Mouse (Mus musculus) forebrain, embryonic 12.5 days (tissue): ENCODE measurements around the gene Nle1. TPM values are rescaled to one million over a fixed set of nuclear protein-coding genes. Genes with fewer than 3 reads are reported as not detected.
A peak's percentile ranks its signal among the peaks of the same experiment; 100 is the strongest.
"Not testable (repeated sequence)": the region's sequence is repeated elsewhere in the genome, so short reads cannot be mapped to it uniquely, and the experiment has no call there.

Source experiments
- ATAC-seq: fragments of 200-750 bp; cut with Nextera tagmentation; 2 replicates; pipeline ENCODE4 v1.8.0; 2017; ENCODE audit warnings: moderate TSS enrichment; ENCODE audit not compliant: low FRiP score
- H3K27ac ChIP-seq: fragments of 300-500 bp; sonication (generic); 2 replicates; pipeline ENCODE4 v1.5.1; 2016; ENCODE audit warnings: mild to moderate bottlenecking
- H3K27me3 ChIP-seq: fragments of 300-500 bp; sonication (generic); 2 replicates; pipeline ENCODE4 v1.6.1; 2016; ENCODE audit warnings: mild to moderate bottlenecking
- H3K36me3 ChIP-seq: fragments of 300-500 bp; sonication (generic); replicated peaks from 2 replicates; pipeline ENCODE4 v1.6.1; 2016; ENCODE audit warnings: mild to moderate bottlenecking
- H3K4me1 ChIP-seq: fragments of 300-500 bp; sonication (generic); 2 replicates; pipeline ENCODE4 v1.6.1; 2016
- H3K4me2 ChIP-seq: fragments of 300-500 bp; sonication (generic); 2 replicates; pipeline ENCODE4 v1.6.1; 2016; ENCODE audit warnings: mild to moderate bottlenecking, moderate library complexity
- H3K4me3 ChIP-seq: fragments of 300-500 bp; sonication (generic); replicated peaks from 2 replicates; pipeline ENCODE4 v1.5.1; 2016; ENCODE audit warnings: mild to moderate bottlenecking
- H3K9ac ChIP-seq: fragments of 300-500 bp; sonication (generic); 2 replicates; pipeline ENCODE4 v1.6.1; 2016; ENCODE audit warnings: mild to moderate bottlenecking
- H3K9me3 ChIP-seq: fragments of 300-500 bp; sonication (generic); 2 replicates; pipeline ENCODE4 v1.6.1; 2016
- WGBS: fragments of 180-500 bp; shearing (Covaris S2); methylation state at CpG from one replicate; pipeline ENCODE4 v1.1.7; 2016; 5-methylcytosine and 5-hydroxymethylcytosine counted together
- polyA plus RNA-seq: library from polyadenylated mRNA; unstranded; fragments of >200 nt; fragmentation: Nextera tagmentation; extraction: Ambion mirVana; gene quantifications from 2 replicates; pipeline ENCODE4 v1.2.1, GENCODE M21; 2016

Nle1 gene
- polyA plus RNA-seq, 1 experiment from 2014 or later, result 32.3 TPM

- not testable (repeated sequence) for H3K27ac ChIP-seq, H3K9me3 ChIP-seq, H3K36me3 ChIP-seq, ATAC-seq
- WGBS, result under 1% methylated on average over 109 of the region's 119 CpGs
- Histone ChIP-seq H3K4me3 (peak overlapping the region; percentile 54), H3K27me3 (peaks cover 72% of the 10 kb centered on the region), H3K4me2 (peak overlapping the region; percentile 97), H3K9ac (peak overlapping the region; percentile 47), H3K4me1 (peaks cover 19% of the 10 kb centered on the region)
These were observed 23.6 kb upstream of the Nle1 start for GRCm38 (mm10) chr11:82931671-82932450.

DNA sequence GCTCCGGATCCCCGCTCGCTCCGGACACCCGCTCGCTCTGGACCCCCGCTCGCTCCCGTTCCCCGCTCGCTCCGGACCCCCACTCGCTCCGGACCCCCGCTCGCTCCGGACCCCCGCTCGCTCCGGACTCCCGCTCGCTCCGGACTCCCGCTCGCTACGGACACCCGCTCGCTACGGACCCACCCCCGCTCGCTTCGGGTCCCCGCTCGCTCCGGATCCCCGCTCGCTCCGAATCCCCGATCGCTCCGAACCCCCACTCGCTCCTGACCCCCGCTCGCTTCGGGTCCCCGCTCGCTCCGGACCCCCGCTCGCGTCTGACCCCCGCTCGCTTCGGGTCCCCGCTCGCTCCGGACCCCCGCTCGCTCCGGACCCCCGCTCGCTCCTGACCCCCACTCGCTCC, 22.9 kb upstream of the Nle1 start:
- peak overlapping the region; percentile 47 for H3K9ac ChIP-seq
- H3K4me1 ChIP-seq, result peaks cover 19% of the 10 kb centered on the region
- WGBS, result 2% methylated on average over 62 of the region's 63 CpGs
- H3K9me3 ChIP-seq, H3K27ac ChIP-seq, H3K36me3 ChIP-seq, ATAC-seq: not testable (repeated sequence)
- peak overlapping the region; percentile 97 for H3K4me2 ChIP-seq
- H3K27me3 ChIP-seq, result peaks cover 71% of the 10 kb centered on the region
- peak overlapping the region; percentile 54 for H3K4me3 ChIP-seq

DNA sequence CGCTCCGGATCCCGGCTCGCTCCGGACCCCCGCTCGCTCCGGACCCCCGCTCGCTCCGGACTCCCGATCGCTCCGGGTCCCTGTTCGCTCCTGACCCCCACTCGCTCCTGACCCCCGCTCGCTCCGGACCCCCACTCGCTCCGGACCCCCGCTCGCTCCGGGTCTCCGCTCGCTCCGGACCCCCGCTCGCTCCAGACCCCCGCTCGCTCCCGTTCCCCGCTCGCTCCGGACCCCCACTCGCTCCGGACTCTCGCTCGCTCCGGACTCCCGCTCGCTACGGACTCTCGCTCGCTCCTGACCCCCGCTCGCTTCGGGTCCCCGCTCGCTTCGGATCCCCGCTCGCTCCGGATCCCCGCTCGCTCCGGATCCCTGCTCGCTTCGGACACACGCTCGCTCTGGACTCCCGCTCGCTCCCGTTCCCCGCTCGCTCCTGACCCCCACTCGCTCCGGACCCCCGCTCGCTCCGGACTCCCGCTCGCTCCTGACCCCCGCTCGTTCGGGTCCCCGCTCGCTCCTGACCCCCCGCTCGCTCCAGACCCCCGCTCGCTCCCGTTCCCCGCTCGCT, 22.3 kb upstream of the Nle1 start:
- under 1% methylated on average over 79 of the region's 85 CpGs for WGBS
- not testable (repeated sequence) for ATAC-seq, H3K27ac ChIP-seq, H3K36me3 ChIP-seq, H3K9me3 ChIP-seq
- H3K27me3 ChIP-seq, result peaks cover 69% of the 10 kb centered on the region
- H3K4me3 ChIP-seq, result peak overlapping the region; percentile 54
- peak overlapping the region; percentile 97 for H3K4me2 ChIP-seq
- peak overlapping the region; percentile 38 for H3K9ac ChIP-seq
- peaks cover 19% of the 10 kb centered on the region for H3K4me1 ChIP-seq

- no peak overlapping the region for H3K4me3 ChIP-seq
- WGBS, result 43% methylated on average over 3 of the region's 3 CpGs
- no peaks in the 10 kb centered on the region for H3K36me3 ChIP-seq
- H3K27me3 ChIP-seq, result peaks cover 62% of the 10 kb centered on the region
- H3K27ac ChIP-seq, result no peak overlapping the region
- H3K9me3 ChIP-seq, result no peaks in the 10 kb centered on the region
- H3K9ac ChIP-seq, result no peak overlapping the region
- H3K4me2 ChIP-seq, result no peak overlapping the region
- ATAC-seq, result no peak
- H3K4me1 ChIP-seq, result peaks cover 19% of the 10 kb centered on the region
These were observed 21.4 kb upstream of the Nle1 start for GRCm38 (mm10) chr11:82929633-82929950.

- Histone ChIP-seq H3K4me1 (peaks cover 19% of the 10 kb centered on the region), H3K27ac (no peak overlapping the region), H3K4me2 (no peak overlapping the region), H3K27me3 (peaks cover 57% of the 10 kb centered on the region), H3K9ac (no peak overlapping the region), H3K4me3 (no peak overlapping the region), H3K36me3 (no peaks in the 10 kb centered on the region), H3K9me3 (no peaks in the 10 kb centered on the region)
- 34% methylated on average over 20 of the region's 20 CpGs for WGBS
- no peak for ATAC-seq
These were observed 20.9 kb upstream of the Nle1 start for GRCm38 (mm10) chr11:82928897-82929632.

DNA sequence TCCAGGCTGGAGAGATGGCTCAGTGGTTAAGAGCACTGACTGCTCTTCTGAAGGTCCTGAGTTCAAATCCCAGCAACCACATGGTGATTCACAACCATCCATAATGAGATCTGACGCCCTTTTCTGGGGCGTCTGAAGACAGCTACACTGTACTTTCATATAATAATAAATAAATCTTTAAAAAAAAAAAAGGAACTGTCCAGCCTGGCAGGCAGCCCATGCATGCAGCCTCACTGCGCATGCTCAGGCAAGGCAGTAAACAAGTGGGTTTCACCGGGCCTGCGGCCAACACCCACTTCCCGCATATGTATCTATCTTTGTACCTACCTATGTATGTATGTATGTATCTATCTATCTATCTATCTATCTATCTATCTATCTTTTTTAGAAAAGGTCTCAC, 15.7 kb upstream of the Nle1 start:
- not testable (repeated sequence) for H3K9ac ChIP-seq

GRCm38 (mm10) chr11:82921691-82922090, 13.5 kb upstream of the Nle1 start:
- no peak overlapping the region for H3K4me2 ChIP-seq
- ATAC-seq, result no peak
- H3K36me3 ChIP-seq, result no peaks in the 10 kb centered on the region
- H3K9ac ChIP-seq, result no peak overlapping the region
- H3K27me3 ChIP-seq, result peaks cover 27% of the 10 kb centered on the region
- no peaks in the 10 kb centered on the region for H3K9me3 ChIP-seq
- no peak overlapping the region for H3K4me3 ChIP-seq
- H3K4me1 ChIP-seq, result no peaks in the 10 kb centered on the region
- no peak overlapping the region for H3K27ac ChIP-seq
- WGBS, result 70% methylated on average over 4 of the region's 4 CpGs

More for the DNA sequence above, 15.7 kb upstream of the Nle1 start:
- H3K4me1 ChIP-seq, H3K9me3 ChIP-seq, ATAC-seq, H3K27ac ChIP-seq, H3K36me3 ChIP-seq, H3K4me3 ChIP-seq, H3K4me2 ChIP-seq: not testable (repeated sequence)
- peaks cover 42% of the 10 kb centered on the region for H3K27me3 ChIP-seq
- WGBS, result 88% methylated on average over 6 of the region's 6 CpGs

DNA sequence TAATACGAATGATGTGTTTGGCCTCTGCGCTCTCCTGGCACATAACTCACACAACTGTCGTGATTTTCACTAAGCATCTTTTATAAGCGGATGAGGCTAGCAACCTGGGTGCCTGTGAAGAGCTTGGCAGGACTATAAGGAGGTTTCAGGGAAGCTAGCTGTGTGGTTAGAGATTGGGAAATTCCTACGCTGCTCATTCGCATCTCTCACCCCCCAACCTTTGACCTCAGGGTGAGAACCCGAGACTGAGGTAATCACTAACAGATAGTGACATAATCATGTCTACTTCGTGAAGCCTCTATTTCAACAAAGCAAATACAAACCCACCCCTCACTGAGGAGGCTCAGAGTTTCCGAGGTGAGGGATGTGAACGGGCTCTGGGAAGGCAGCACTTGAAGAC, 12.6 kb upstream of the Nle1 start:
- H3K36me3 ChIP-seq, result no peaks in the 10 kb centered on the region
- no peak overlapping the region for H3K4me3 ChIP-seq
- peaks cover 18% of the 10 kb centered on the region for H3K27me3 ChIP-seq
- H3K4me2 ChIP-seq, result no peak overlapping the region
- H3K4me1 ChIP-seq, result no peaks in the 10 kb centered on the region
- ATAC-seq, result no peak
- 67% methylated on average over 10 of the region's 10 CpGs for WGBS
- no peak overlapping the region for H3K9ac ChIP-seq
- no peak overlapping the region for H3K27ac ChIP-seq
- no peaks in the 10 kb centered on the region for H3K9me3 ChIP-seq

DNA sequence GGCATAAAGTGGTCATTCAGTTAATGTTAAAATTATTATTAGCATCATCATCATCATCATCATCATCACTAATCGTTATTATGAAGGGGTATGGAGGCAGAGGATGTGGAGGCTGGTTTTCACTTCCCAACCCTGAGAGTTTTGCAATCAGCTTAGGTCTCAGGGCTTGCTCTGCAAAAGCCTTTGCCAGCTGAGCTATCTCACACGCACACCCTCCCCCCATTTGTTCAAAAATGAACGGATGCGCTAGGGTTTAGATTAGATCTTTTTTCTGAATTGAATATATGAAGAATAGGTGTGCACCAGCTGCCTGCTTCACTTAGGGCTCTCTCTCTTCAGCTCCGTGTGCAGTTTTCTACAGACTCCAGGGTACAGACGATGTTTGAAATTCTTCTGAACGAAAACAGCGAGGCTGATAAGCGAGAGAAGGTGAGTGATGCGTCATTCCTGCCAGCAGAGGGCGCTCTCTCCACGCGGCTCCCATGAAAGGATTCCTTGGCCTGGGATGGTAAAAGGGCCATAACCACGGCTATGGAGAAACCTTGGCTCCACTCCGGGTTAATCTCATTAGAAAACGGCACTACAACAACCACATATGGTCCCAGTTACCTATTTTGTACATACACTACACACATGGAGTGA, 6.6 kb upstream of the Nle1 start:
- H3K9ac ChIP-seq, result peak overlapping the region; percentile 41; the same call in 1 of the 2 replicates
- H3K36me3 ChIP-seq, result no peaks in the 10 kb centered on the region
- no peaks in the 10 kb centered on the region for H3K4me1 ChIP-seq
- no peak overlapping the region for H3K27ac ChIP-seq
- H3K4me3 ChIP-seq, result 0 out of 2 replicates have a peak overlapping the region, but pooled peaks have one; percentile 17
- peak overlapping the region; percentile 47 for H3K4me2 ChIP-seq
- no peaks in the 10 kb centered on the region for H3K9me3 ChIP-seq
- 9% methylated on average over 16 of the region's 16 CpGs for WGBS
- H3K27me3 ChIP-seq, result peaks cover 13% of the 10 kb centered on the region; the same call in 1 of the 2 replicates
- 0 out of 2 replicates have a peak, but pooled peaks have one; percentile 14 for ATAC-seq

DNA sequence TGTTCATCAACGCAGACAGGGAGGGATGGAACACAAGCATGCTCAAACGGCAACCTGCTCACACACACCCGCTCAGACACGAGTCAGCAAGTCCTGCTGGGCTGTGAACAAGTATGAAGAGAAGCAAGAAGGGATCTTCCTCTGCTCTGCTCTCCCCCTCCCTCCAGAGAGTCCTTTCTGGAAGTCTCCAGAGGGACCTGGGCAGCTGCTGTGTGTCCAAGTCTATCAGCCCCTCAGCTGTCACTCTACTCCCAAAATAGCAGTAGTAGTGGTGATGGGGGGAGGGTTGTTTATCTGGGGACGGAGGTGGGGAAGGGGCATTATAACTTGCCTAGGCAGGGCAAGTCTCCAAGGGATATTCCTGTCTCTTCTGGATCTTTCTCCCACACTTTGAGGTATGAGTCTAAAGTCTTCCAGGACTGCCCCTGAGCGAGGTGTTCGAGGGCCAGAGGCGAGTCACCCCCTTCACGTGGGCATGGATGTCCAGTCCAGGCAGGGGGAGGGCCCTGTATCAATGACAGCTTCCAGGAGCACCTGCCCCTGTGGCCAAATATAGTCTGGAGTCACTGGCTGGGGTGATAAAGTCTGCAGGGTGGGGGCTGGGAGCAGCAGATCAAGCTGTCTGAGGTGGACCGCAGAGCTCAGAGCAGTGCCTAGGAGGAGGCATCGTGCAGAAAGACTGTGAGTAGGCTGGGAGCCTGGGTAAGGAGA, 2.6 kb upstream of the Nle1 start:
- Histone ChIP-seq H3K4me1 (peaks cover 11% of the 10 kb centered on the region), H3K4me2 (no peak overlapping the region), H3K27me3 (0 out of 2 replicates have a peak, but pooled peaks cover 9% of the 10 kb centered on the region), H3K36me3 (peaks cover 6% of the 10 kb centered on the region), H3K9ac (no peak overlapping the region), H3K27ac (no peak overlapping the region), H3K9me3 (no peaks in the 10 kb centered on the region), H3K4me3 (no peak overlapping the region)
- ATAC-seq, result no peak
- WGBS, result 86% methylated on average over 11 of the region's 11 CpGs

GRCm38 (mm10) chr11:82910250-82910649, 2.0 kb upstream of the Nle1 start, which contains the start of gene Unc45b:
Gene Unc45b (plus strand): TSS chr11:82910550.
- no peak within 1 kb of the TSS for H3K9ac ChIP-seq
- no peak within 1 kb of the TSS for H3K4me2 ChIP-seq
- ATAC-seq, result no peak
- H3K36me3 ChIP-seq, result peaks cover 11% of the 10 kb centered on the region
- H3K4me1 ChIP-seq, result peaks cover 11% of the 10 kb centered on the region
- H3K4me3 ChIP-seq, result no peak within 1 kb of the TSS
- H3K27ac ChIP-seq, result no peak within 1 kb of the TSS
- H3K9me3 ChIP-seq, result no peaks in the 10 kb centered on the region
- 89% methylated on average over 4 of the region's 4 CpGs for WGBS
- H3K27me3 ChIP-seq, result 0 out of 2 replicates have a peak, but pooled peaks cover 9% of the 10 kb centered on the region
